Mouse (Mus musculus) heart, embryonic 15.5 days (tissue): ENCODE data around the gene Nudt17. TPM values are rescaled to one million over a fixed set of nuclear protein-coding genes. Genes with fewer than 3 reads are reported as not detected.
"Not testable (repeated sequence)": the region's sequence is repeated elsewhere in the genome, so short reads cannot be mapped to it uniquely, and the experiment has no call there.

ENCODE experiments used
- ATAC-seq: fragments of 200-750 bp; cut with Nextera tagmentation; replicated peaks from 2 replicates; pipeline ENCODE4 v1.8.0; 2017; ENCODE audit warnings: low read depth, moderate TSS enrichment; ENCODE audit not compliant: insufficient number of reproducible peaks, insufficient read depth, low FRiP score
- H3K27ac ChIP-seq: fragments of 300-500 bp; sonication (generic); 2 replicates; pipeline ENCODE4 v1.5.1; 2015; ENCODE audit warnings: mild to moderate bottlenecking, inconsistent platforms
- H3K27me3 ChIP-seq: fragments of 300-500 bp; sonication (generic); 2 replicates; pipeline ENCODE4 v1.6.1; 2015; ENCODE audit warnings: inconsistent platforms
- H3K36me3 ChIP-seq: fragments of 300-500 bp; sonication (generic); 2 replicates; pipeline ENCODE4 v1.6.1; 2015; ENCODE audit warnings: mild to moderate bottlenecking, inconsistent platforms
- H3K4me1 ChIP-seq: fragments of 300-500 bp; sonication (generic); replicated peaks from 2 replicates; pipeline ENCODE4 v1.6.1; 2015; ENCODE audit warnings: inconsistent platforms
- H3K4me2 ChIP-seq: fragments of 300-500 bp; sonication (generic); 2 replicates; pipeline ENCODE4 v1.6.1; 2015; ENCODE audit warnings: inconsistent platforms, mild to moderate bottlenecking, moderate library complexity
- H3K4me3 ChIP-seq: fragments of 300-500 bp; sonication (generic); 2 replicates; pipeline ENCODE4 v1.5.1; 2015; ENCODE audit warnings: mild to moderate bottlenecking, inconsistent platforms
- H3K9ac ChIP-seq: fragments of 300-500 bp; sonication (generic); 2 replicates; pipeline ENCODE4 v1.6.1; 2015; ENCODE audit warnings: mild to moderate bottlenecking, inconsistent platforms
- H3K9me3 ChIP-seq: fragments of 300-500 bp; sonication (generic); replicated peaks from 2 replicates; pipeline ENCODE4 v1.6.1; 2016; ENCODE audit warnings: inconsistent platforms
- WGBS: fragments of 180-500 bp; shearing (Covaris S2); methylation state at CpG from one replicate; pipeline ENCODE4 v1.1.7; 2015; ENCODE audit warnings: mixed read lengths; 5-methylcytosine and 5-hydroxymethylcytosine counted together
- polyA plus RNA-seq: library from polyadenylated mRNA; unstranded; fragments of >200 nt; fragmentation: Nextera tagmentation; extraction: Ambion mirVana; gene quantifications from 2 replicates; pipeline ENCODE4 v1.2.1, GENCODE M21; 2015

Gene Nudt17
- polyA plus RNA-seq = 6.6 and 7.0 TPM in 2 replicates

DNA sequence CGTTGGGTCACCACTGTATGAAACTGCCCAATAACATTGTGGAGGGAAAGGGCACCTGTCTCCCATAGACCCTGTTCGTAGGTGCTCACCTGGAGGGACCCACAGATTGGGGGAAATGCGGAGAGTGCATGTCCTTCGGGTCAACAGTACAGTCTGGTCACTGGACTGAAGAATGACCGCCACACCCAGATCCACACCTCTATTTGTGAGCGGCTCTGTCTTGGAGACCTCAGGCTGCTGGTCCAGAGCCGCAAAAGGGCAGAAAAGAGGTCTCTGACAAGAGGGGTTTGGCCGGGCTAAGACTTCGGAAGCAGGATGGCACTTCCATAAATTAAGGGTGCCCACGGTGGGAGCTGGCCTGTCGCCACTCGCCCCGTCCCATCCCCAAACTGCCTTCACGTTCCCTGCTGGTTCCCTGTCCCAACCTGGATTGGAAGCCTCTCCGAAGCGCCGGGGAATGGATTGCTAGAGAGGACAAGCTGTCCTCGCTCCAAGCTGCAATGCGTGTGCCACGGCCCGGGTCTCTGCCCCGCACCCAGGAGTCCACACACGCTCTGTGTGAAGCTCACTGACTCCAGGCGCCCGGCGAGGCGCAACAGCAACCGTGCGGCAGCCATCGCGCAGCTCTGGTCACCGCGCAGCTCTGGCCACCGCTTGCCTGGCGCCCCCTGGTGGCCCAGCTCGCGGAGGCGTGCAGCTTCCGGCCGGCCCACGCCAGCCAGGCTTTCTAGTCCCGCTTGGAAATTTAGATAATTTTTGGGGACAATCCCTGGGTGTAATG lies at the start of gene Nudt17:
Nudt17 (minus strand) TSS at position 660 of the 781 bp plus-strand sequence.
- Histone ChIP-seq H3K4me2 (peak within 1 kb of the TSS; percentile 98), H3K4me1 (peaks cover 7% of the 10 kb centered on the region), H3K4me3 (peak within 1 kb of the TSS; percentile 60), H3K27ac (no peak within 1 kb of the TSS), H3K36me3 (peaks cover 53% of the 10 kb centered on the region), H3K27me3 (no peaks in the 10 kb centered on the region), H3K9ac (peak within 1 kb of the TSS; percentile 83), H3K9me3 (no peaks in the 10 kb centered on the region)
- WGBS = 5% methylated on average over 42 of the region's 42 CpGs
- ATAC-seq = peak; percentile 84

DNA sequence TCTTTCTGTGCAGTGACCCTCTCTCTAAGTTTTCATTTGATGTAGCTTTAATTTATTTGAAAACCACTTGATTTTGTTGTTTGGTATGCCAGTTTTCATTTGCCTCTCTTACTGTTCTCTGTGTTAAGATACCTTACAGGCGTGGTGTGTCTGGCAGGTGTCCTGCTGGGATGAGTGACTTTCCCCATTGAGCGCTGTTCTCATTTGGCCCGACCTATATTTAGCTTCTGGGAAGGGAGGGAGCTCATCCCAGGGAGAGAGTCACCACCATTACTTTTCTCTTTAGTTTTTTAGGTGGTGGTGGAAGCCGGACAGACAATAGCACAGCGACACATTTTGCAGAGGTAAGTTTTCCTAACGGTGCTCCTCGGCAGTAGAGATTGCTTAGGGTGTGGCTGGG lies 49.3 kb upstream of the Nudt17 start:
- H3K4me3 ChIP-seq = no peak overlapping the region
- H3K9me3 ChIP-seq = no peaks in the 10 kb centered on the region
- no peak; the same call in 1 of the 2 replicates for ATAC-seq
- H3K36me3 ChIP-seq = peaks cover 6% of the 10 kb centered on the region; the same call in 1 of the 2 replicates
- H3K4me1 ChIP-seq = peaks cover 5% of the 10 kb centered on the region; the same call in 1 of the 2 replicates
- peak overlapping the region; percentile 52 for H3K27ac ChIP-seq
- H3K9ac ChIP-seq = no peak overlapping the region
- H3K27me3 ChIP-seq = no peaks in the 10 kb centered on the region
- WGBS = 58% methylated on average over 7 of the region's 7 CpGs
- H3K4me2 ChIP-seq = no peak overlapping the region

DNA sequence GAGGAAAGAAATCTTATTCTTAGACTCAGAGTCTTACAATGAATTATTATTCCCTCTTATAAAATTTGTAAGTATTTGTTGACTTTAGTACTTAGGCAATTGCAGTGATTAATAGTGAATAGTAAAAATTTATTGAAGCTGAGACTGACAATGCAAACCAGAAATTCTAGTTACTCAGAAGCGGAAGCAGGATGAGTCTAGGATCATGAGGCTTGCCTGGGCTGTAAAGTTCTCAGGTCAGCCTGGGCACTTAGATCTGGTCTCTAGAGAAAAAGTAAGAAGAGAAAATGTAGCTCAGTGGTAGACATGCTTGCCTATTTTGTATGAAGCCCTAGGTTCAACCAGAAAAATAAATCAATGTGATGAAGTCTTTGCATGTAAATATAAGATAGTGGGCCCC lies 47.6 kb upstream of the Nudt17 start:
- no peak for ATAC-seq
- H3K9me3 ChIP-seq = no peaks in the 10 kb centered on the region
- no peak overlapping the region for H3K4me2 ChIP-seq
- H3K9ac ChIP-seq = no peak overlapping the region
- H3K27me3 ChIP-seq = no peaks in the 10 kb centered on the region
- WGBS = 100% methylated on average over 1 of the region's 1 CpGs
- no peak overlapping the region for H3K4me3 ChIP-seq
- H3K27ac ChIP-seq = no peak overlapping the region
- H3K36me3 ChIP-seq = peaks cover 6% of the 10 kb centered on the region; the same call in 1 of the 2 replicates
- H3K4me1 ChIP-seq = peaks cover 5% of the 10 kb centered on the region; the same call in 1 of the 2 replicates

DNA sequence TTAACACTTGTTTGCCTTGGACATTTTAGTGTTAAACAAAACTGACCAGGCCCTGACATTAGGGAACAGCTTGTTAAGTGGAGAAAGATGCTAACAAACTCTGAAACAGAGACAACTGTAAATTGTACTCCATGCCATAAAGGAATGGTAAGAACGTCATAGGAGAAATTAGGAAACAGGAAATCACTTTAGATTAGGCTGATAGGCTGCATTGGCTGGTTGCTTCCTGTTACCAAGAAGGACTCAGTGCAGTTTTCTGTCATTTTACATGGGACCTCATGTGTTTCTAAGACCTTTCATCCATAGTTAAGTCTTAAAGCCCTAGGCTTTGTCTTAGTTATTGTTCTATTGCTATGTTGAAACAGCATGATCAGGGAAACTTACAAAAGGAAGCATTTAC lies 38.5 kb upstream of the Nudt17 start:
- Histone ChIP-seq H3K27me3 (no peaks in the 10 kb centered on the region), H3K9ac (no peak overlapping the region), H3K4me3 (no peak overlapping the region), H3K4me2 (no peak overlapping the region), H3K4me1 (peaks cover 4% of the 10 kb centered on the region; the same call in 1 of the 2 replicates), H3K27ac (no peak overlapping the region), H3K9me3 (no peaks in the 10 kb centered on the region), H3K36me3 (no peaks in the 10 kb centered on the region)
- no peak for ATAC-seq
- 49% methylated on average over 1 of the region's 1 CpGs for WGBS

DNA sequence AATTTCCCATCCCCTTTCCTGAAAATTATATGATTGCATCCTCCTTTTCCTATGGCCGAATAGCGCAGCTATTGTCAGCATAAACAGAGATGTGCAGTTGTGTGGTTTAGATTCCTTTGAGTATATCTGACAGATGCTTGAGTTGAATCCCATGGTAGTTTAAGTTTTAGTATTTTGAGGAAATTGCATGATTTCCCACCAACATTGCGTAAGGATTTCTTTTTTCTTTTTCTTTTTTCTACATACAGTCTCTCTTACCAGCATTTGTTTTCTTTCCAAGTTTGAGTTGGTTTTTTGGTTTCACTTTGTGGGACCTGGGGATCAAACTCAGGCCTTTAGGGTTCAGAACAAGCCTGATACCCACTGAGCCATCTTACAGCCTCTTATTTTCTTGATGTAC lies 36.0 kb upstream of the Nudt17 start:
- peaks cover 4% of the 10 kb centered on the region; the same call in 1 of the 2 replicates for H3K4me1 ChIP-seq
- H3K27ac ChIP-seq = no peak overlapping the region
- no peak overlapping the region for H3K4me2 ChIP-seq
- WGBS = 92% methylated on average over 3 of the region's 3 CpGs
- H3K27me3 ChIP-seq = no peaks in the 10 kb centered on the region
- no peak overlapping the region for H3K4me3 ChIP-seq
- no peaks in the 10 kb centered on the region for H3K9me3 ChIP-seq
- no peak overlapping the region for H3K9ac ChIP-seq
- H3K36me3 ChIP-seq = no peaks in the 10 kb centered on the region
- no peak for ATAC-seq

- ATAC-seq, H3K4me3 ChIP-seq, H3K36me3 ChIP-seq, H3K4me2 ChIP-seq, H3K4me1 ChIP-seq, H3K9me3 ChIP-seq, H3K27me3 ChIP-seq, H3K27ac ChIP-seq, H3K9ac ChIP-seq: not testable (repeated sequence)
These were observed 31.9 kb upstream of the Nudt17 start for GRCm38 (mm10) chr3:96740279-96740678.

- no peak overlapping the region for H3K27ac ChIP-seq
- peaks cover 7% of the 10 kb centered on the region for H3K4me1 ChIP-seq
- ATAC-seq = no peak
- no peak overlapping the region for H3K9ac ChIP-seq
- H3K4me2 ChIP-seq = no peak overlapping the region
- H3K36me3 ChIP-seq = no peaks in the 10 kb centered on the region
- WGBS = 83% methylated on average over 1 of the region's 1 CpGs
- H3K9me3 ChIP-seq = no peaks in the 10 kb centered on the region
- no peak overlapping the region for H3K4me3 ChIP-seq
- no peaks in the 10 kb centered on the region for H3K27me3 ChIP-seq
These were observed 29.6 kb upstream of the Nudt17 start for GRCm38 (mm10) chr3:96737995-96738394.

GRCm38 (mm10) chr3:96737013-96737740 lies 28.8 kb upstream of the Nudt17 start:
- Histone ChIP-seq H3K27ac (no peak overlapping the region), H3K27me3 (no peaks in the 10 kb centered on the region), H3K4me3 (no peak overlapping the region), H3K9me3 (no peaks in the 10 kb centered on the region), H3K36me3 (no peaks in the 10 kb centered on the region), H3K4me2 (no peak overlapping the region), H3K4me1 (peaks cover 7% of the 10 kb centered on the region), H3K9ac (no peak overlapping the region)
- ATAC-seq = no peak
- WGBS = 32% methylated on average over 1 of the region's 1 CpGs

DNA sequence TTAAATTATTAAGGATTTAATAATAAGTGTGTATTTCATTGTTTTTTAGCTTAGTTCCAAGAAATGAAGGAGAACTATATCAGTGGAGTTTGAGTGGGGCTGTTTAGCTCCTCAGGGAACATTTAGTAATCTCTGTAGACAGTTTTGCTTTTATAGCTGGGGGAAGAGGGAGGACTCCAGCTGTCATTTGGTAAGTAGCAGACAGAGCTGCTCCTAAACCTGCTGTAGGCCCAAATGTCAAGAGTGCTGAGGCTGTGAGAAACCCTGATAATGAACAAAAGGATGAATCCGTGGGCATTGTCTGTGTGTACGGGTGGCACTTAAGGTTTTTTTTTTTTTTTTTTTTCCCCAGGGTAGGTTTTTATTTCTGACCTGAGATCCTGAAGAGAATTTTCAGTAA lies 26.8 kb upstream of the Nudt17 start:
- no peaks in the 10 kb centered on the region for H3K27me3 ChIP-seq

GRCm38 (mm10) chr3:96733984-96734383 lies 25.6 kb upstream of the Nudt17 start:
- H3K27me3 ChIP-seq = no peaks in the 10 kb centered on the region
- no peak overlapping the region for H3K4me3 ChIP-seq
- WGBS = 89% methylated on average over 1 of the region's 1 CpGs
- peaks cover 23% of the 10 kb centered on the region for H3K4me1 ChIP-seq
- H3K27ac ChIP-seq = no peak overlapping the region
- no peak overlapping the region for H3K4me2 ChIP-seq
- no peaks in the 10 kb centered on the region for H3K36me3 ChIP-seq
- no peak for ATAC-seq
- no peak overlapping the region for H3K9ac ChIP-seq
- H3K9me3 ChIP-seq = no peaks in the 10 kb centered on the region

More for the DNA sequence above, 26.8 kb upstream of the Nudt17 start:
- ATAC-seq = no peak
- 81% methylated on average over 2 of the region's 2 CpGs for WGBS
- Histone ChIP-seq H3K9ac (no peak overlapping the region), H3K9me3 (no peaks in the 10 kb centered on the region), H3K36me3 (no peaks in the 10 kb centered on the region), H3K27ac (no peak overlapping the region), H3K4me1 (peaks cover 14% of the 10 kb centered on the region), H3K4me3 (no peak overlapping the region), H3K4me2 (no peak overlapping the region)

- no peaks in the 10 kb centered on the region for H3K27me3 ChIP-seq
- H3K9me3 ChIP-seq = no peaks in the 10 kb centered on the region
- ATAC-seq = no peak
- H3K4me1 ChIP-seq = peaks cover 32% of the 10 kb centered on the region
- H3K27ac ChIP-seq = no peak overlapping the region
- no peaks in the 10 kb centered on the region for H3K36me3 ChIP-seq
- H3K9ac ChIP-seq = no peak overlapping the region
- 52% methylated on average over 5 of the region's 5 CpGs for WGBS
- no peak overlapping the region for H3K4me2 ChIP-seq
- H3K4me3 ChIP-seq = no peak overlapping the region
These were observed 22.4 kb upstream of the Nudt17 start for GRCm38 (mm10) chr3:96730785-96731184.
